Mouse (Mus musculus) testis, adult 2 months (tissue): ENCODE data around the gene Zfp639. TPM values are rescaled to one million over a fixed set of nuclear protein-coding genes. Genes with fewer than 3 reads are reported as not detected.
A peak's percentile ranks its signal among the peaks of the same experiment; 100 is the strongest.

ENCODE experiments used
- H3K27ac ChIP-seq: fragments of 200-500 bp; 2 replicates; pipeline ENCODE4 v1.5.1; 2012; ENCODE audit warnings: low read depth, low read length; ENCODE audit not compliant: control insufficient read depth, insufficient read depth
- H3K27me3 ChIP-seq: fragments of 200-500 bp; 2 replicates; pipeline ENCODE4 v1.6.1; 2012; ENCODE audit warnings: mild to moderate bottlenecking, low read length, moderate library complexity; ENCODE audit not compliant: control insufficient read depth, insufficient read depth
- H3K36me3 ChIP-seq: fragments of 200-500 bp; 2 replicates; pipeline ENCODE4 v1.6.1; 2012; ENCODE audit warnings: mild to moderate bottlenecking, low read length; ENCODE audit not compliant: control insufficient read depth, insufficient read depth
- H3K4me1 ChIP-seq: fragments of 200-500 bp; 2 replicates; pipeline ENCODE4 v1.6.1; 2012; ENCODE audit warnings: low read length; ENCODE audit not compliant: control insufficient read depth, insufficient read depth
- H3K4me3 ChIP-seq: fragments of 200-500 bp; 2 replicates; pipeline ENCODE4 v1.5.1; 2012; ENCODE audit warnings: low read depth, mild to moderate bottlenecking, low read length, moderate library complexity, mixed read lengths; ENCODE audit not compliant: control insufficient read depth
- CTCF ChIP-seq: fragments of 200-500 bp; IDR thresholded peaks from 2 replicates; pipeline ENCODE4 v1.5.1; 2012; ENCODE audit warnings: low read depth, mild to moderate bottlenecking, inconsistent platforms, low read length, moderate library complexity; ENCODE audit not compliant: control insufficient read depth, insufficient read depth, insufficient replicate concordance
- POLR2A ChIP-seq: fragments of 200-500 bp; IDR thresholded peaks from 2 replicates; pipeline ENCODE4 v1.6.1; 2012; ENCODE audit warnings: low read depth, mild to moderate bottlenecking, inconsistent platforms, low read length, moderate library complexity; ENCODE audit not compliant: control insufficient read depth
- polyA plus RNA-seq: library from polyadenylated mRNA; depleted of rRNA; stranded (reverse); fragments of >200 nt; gene quantifications from 2 replicates; pipeline ENCODE4 v1.2.3, GENCODE M21; 2012

The Zfp639 gene
- polyA plus RNA-seq, 1 experiment: 30.5 TPM

DNA sequence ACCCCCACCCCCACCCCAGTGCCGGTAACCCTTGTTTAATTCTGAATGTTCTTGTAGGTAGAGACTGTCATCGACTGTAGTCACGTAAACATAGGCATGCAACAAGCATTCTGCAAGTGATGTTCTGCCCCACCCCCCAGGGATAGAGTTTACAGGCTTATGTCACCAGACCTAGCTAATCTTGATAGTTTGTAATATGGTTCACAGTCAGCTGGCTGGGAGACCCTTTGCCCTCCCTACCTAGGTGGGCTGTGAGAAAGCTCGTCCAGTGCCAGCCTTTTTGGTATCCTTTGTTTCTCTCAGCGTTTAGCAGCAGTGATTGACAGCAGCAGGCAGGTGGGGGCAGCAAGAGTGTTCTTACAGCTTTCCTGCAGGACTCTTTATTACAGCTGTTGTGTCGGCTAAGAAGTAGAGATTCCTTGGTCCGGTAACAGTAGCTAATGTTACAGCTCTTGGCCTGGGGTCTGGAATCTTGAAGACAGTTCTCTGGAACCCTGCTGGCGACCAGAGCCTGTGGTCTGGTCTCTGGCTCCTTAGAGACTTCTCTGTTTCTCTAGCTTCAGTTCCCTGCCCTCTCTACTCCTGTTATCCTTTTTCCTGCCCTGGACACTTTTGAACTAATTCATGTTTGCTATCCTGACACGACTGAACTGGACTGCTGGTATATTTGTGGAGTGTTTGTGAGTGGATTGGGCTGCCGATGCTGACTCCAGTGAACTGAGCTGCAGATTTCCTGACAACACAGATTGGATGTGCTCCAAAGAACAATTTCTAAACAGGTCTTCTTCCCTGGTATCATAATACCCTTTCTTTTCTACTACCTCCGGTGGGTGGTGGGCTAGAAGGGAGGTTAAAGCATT is 3.5 kb upstream of the Zfp639 start:
- peaks cover 15% of the 10 kb centered on the region for H3K4me1 ChIP-seq
- H3K36me3 ChIP-seq: no peaks in the 10 kb centered on the region
- no peaks in the 10 kb centered on the region for H3K27me3 ChIP-seq
- no peak overlapping the region for H3K27ac ChIP-seq
- TF ChIP-seq POLR2A (no peak), CTCF (no peak)
- no peak overlapping the region for H3K4me3 ChIP-seq

DNA sequence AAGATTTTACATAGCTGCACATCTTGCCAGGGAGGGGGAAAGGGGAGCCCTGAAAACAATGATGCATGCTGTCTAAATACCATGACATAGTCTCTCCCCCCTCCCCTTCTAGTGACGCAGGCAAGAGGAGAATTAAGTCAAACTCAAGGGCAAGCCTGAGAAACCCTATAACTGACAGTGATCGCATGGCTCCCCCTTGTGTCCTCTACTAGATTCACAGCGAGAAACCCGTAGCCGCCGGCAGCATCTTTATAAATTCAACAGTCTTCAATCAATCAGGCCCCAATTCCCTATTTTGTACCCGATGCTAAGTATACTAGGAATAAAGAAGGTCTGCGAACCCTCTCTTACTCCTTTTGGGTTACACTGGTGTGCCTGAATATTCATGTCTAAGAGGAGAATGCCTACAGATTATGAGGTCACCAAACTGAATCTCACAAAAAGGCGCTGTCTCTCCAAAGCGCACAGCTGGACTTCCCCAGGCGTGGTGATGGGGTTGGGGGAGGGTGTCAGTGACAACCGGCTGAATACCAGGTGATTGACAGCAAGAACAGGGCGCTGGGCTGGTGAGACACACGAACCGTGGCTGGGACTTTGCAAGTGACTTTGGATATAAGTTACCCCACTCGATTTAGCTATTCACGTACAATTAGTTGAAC is 1.3 kb upstream of the Zfp639 start:
- no peaks in the 10 kb centered on the region for H3K27me3 ChIP-seq
- peaks cover 8% of the 10 kb centered on the region for H3K4me1 ChIP-seq
- H3K27ac ChIP-seq: no peak overlapping the region
- no peaks in the 10 kb centered on the region for H3K36me3 ChIP-seq
- H3K4me3 ChIP-seq: peak overlapping the region; percentile 1; the same call in 1 of the 2 replicates
- TF ChIP-seq POLR2A (no peak), CTCF (no peak; the same call in 1 of the 2 replicates)

DNA sequence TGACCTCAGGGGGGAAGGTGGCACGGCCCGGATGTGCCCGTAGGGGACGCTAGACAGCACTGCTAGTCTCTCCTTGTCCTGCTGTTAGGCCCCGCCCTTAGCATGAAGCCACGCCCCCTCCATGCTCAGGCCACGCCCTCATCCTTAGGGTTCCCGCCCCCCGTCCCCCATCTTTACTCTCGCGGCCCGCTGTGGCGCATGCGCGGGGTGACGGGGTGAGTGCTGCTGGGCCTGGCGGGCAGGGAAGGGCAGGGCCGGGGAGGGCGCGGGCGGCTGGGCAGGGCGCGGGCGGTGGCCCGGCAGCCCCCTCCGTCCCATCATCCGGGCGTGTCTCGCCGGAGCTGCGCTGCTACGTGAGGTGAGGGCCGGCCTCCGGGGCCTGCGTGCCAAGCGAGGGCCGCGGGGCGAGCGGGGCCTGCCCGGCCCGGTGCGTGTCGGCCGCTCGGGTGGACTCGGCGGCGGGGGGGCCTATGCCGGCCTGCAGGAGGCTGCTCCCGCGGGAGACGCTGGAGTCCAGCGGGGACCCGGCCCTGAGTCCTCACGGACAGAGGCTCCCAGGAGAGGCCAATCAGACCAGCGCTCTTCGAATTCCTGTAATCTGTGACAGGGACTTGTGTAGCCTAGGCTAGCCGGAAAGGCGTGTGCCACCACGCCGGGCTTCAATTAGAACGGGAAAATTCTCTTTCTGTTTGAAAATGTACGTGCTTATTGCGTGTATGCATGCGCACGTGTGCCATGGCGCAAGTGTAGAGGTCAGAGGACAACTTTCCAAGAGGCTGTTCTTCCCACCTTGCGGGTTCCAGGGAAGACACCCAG is 524 bp downstream of the Zfp639 start:
- Histone ChIP-seq H3K4me3 (peak overlapping the region; percentile 87), H3K36me3 (no peaks in the 10 kb centered on the region), H3K27me3 (no peaks in the 10 kb centered on the region), H3K27ac (peak overlapping the region; percentile 85), H3K4me1 (peaks cover 8% of the 10 kb centered on the region)
- TF ChIP-seq CTCF: peak; percentile 86; the same call in 1 of the 2 replicates
- TF ChIP-seq POLR2A: peak; percentile 73

DNA sequence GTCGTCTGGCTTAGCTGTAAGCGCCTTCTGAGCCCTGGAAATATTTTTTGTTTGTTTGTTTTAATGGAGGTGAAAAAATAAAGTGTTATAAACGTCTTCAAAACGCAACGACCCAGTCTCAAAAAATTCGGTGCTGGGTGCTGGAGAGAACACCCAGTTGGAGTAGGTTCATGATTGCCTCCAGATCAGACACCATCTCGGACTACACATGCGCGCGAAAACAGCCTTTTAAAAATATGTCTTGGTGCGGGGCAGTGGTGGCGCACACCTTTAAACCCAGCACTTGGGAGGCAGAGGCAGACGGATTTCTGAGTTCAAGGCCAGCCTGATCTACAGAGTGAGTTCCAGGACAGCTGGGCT is 1.1 kb downstream of the Zfp639 start:
- Histone ChIP-seq H3K4me1 (peaks cover 8% of the 10 kb centered on the region), H3K27ac (peak overlapping the region; percentile 85), H3K27me3 (no peaks in the 10 kb centered on the region), H3K4me3 (peak overlapping the region; percentile 87), H3K36me3 (no peaks in the 10 kb centered on the region)
- TF ChIP-seq CTCF (no peak), POLR2A (no peak)

DNA sequence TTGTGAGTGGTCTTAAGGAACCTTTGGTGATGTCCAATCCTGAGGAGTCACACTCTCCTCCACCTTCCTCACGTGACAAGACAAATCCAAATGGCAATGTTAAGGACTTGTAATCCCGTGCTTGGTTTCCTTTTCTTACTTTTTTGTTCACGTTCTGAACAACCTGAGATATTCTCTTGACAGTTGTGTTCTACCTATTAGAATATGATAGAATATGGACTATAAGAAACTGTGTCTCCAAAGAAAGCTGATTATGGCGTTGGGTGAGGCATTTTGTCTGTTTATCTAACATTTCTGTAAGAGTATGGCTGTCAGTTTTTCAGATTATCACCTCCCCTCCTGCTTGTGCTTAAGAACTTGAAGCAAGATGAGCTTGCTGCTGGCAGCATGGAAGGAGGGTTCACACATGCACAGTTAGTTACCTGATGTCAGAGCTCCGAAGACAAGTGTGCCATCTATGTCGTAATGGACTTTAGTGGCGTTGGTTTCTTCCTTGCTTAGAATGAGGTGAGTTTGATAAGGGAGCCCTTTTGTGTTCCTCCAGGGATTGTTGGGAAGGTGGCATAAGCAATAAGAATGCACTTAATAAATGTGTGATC is 2.7 kb downstream of the Zfp639 start:
- peaks cover 6% of the 10 kb centered on the region for H3K4me1 ChIP-seq
- no peak overlapping the region for H3K27ac ChIP-seq
- TF ChIP-seq POLR2A: no peak
- TF ChIP-seq CTCF: no peak
- no peaks in the 10 kb centered on the region for H3K27me3 ChIP-seq
- H3K4me3 ChIP-seq: no peak overlapping the region
- 0 out of 2 replicates have a peak, but pooled peaks cover 2% of the 10 kb centered on the region for H3K36me3 ChIP-seq

DNA sequence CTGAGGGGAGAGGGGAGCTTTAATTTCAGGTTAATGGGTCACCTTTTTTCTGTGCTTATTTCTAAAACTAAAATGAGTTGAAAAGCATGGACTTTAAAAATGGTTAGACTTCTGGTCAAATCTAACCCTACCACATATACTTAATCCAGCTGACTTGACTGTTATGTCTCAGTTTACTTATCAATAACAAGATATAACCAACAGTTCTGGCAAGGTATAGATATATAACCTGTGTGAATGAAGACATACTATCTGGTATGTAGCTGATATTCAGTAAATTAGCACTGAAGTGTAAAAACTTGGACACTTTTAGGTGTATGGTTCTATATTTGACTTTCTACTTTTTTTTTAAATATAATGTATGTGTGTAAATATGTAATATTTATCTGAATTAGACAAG is 3.5 kb downstream of the Zfp639 start:
- Histone ChIP-seq H3K27ac (no peak overlapping the region), H3K36me3 (0 out of 2 replicates have a peak, but pooled peaks cover 2% of the 10 kb centered on the region), H3K27me3 (no peaks in the 10 kb centered on the region), H3K4me3 (no peak overlapping the region), H3K4me1 (peaks cover 6% of the 10 kb centered on the region)
- TF ChIP-seq CTCF (no peak), POLR2A (no peak)

DNA sequence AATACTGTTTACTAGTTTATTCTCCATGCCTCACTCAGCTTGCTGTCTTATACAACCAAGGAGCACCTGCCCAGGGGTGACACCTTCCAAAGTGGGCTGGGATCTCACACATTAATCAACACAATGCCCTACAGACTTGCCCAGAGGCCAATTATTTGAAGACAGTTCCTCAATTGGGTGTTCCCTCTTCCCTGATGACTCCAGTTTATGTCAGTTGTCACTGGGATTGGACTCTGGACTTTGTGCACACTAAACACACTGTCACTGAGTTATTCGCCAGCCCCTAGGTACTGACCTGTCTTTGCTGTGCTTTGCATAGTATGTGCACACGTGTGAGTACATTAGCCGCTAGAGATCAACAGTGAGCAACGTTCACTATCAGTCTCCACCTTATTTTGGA is 17.1 kb downstream of the Zfp639 start:
- peak overlapping the region; percentile 43; the same call in 1 of the 2 replicates for H3K4me3 ChIP-seq
- H3K4me1 ChIP-seq: no peaks in the 10 kb centered on the region
- no peaks in the 10 kb centered on the region for H3K27me3 ChIP-seq
- H3K36me3 ChIP-seq: no peaks in the 10 kb centered on the region
- no peak overlapping the region for H3K27ac ChIP-seq
- TF ChIP-seq POLR2A (no peak), CTCF (no peak)
